ENCODE assay signal across 9 mouse cellular contexts in genomic region chr7:63319594-63319993, GRCm38 (mm10).
DNase-seq lines count a peak whose midpoint lies in the region; ATAC-seq lines count a peak whose summit lies in the region.
"Had no signal": no experiment of that assay in that cellular context is flagged by ENCODE, and none has a peak within 500 bp of the region (broad histone marks: within the 10 kb centered on the region; RNA-seq: fewer than 3 reads in every experiment).

No protein-coding gene starts in this region.

- peak; percentile 62 for DNase-seq in hindbrain, embryonic 10.5 days (ENCODE audit: low spot score)
- DNase-seq in adrenal gland, postnatal 14 days: peak; percentile 58
- DNase-seq in embryo, embryonic 9.5 days (ENCODE audit: extremely low spot score): peak; percentile 64
- peak; percentile 10 for DNase-seq in induced T-regulatory cell, adult 2 months (ENCODE audit: low read depth)
- DNase-seq in limb, embryonic 10.5 days (ENCODE audit: low spot score): peak; percentile 68

- no peak overlapping the region for H3K4me3 ChIP-seq in hindbrain, embryonic 10.5 days
- H3K4me3 ChIP-seq in hindbrain, embryonic 13.5 days: no peak overlapping the region
- no peak overlapping the region for H3K4me3 ChIP-seq in limb, embryonic 10.5 days
- no peak overlapping the region for H3K4me3 ChIP-seq in neural tube, embryonic 14.5 days (ENCODE audit: low read depth, low read length)
- H3K4me3 ChIP-seq: limb, embryonic 15.5 days had no signal

- WGBS in hindbrain, embryonic 10.5 days: 0% methylated on average over 2 of the region's 2 CpGs
- 2% methylated on average over 2 of the region's 2 CpGs for WGBS in hindbrain, embryonic 13.5 days
- WGBS in limb, embryonic 10.5 days: 2% methylated on average over 2 of the region's 2 CpGs
- WGBS in neural tube, embryonic 14.5 days: 0% methylated on average over 2 of the region's 2 CpGs

- no peak overlapping the region for H3K9ac ChIP-seq in hindbrain, embryonic 13.5 days
- no peak overlapping the region for H3K9ac ChIP-seq in neural tube, embryonic 14.5 days (replicated peaks; ENCODE audit: low read depth, low read length)
- H3K9ac ChIP-seq: limb, embryonic 15.5 days had no signal

- H3K27me3 ChIP-seq in hindbrain, embryonic 10.5 days (ENCODE audit: insufficient read depth, poor library complexity, severe bottlenecking): no peaks in the 10 kb centered on the region
- H3K27me3 ChIP-seq in hindbrain, embryonic 13.5 days: no peaks in the 10 kb centered on the region
- H3K27me3 ChIP-seq in limb, embryonic 10.5 days (ENCODE audit: low read depth, poor library complexity, severe bottlenecking): no peaks in the 10 kb centered on the region
- H3K27me3 ChIP-seq in neural tube, embryonic 14.5 days (ENCODE audit: control insufficient read depth, insufficient read depth, low read length): no peaks in the 10 kb centered on the region
- H3K27me3 ChIP-seq: limb, embryonic 15.5 days had no signal

- H3K4me1 ChIP-seq in hindbrain, embryonic 10.5 days (replicated peaks): no peaks in the 10 kb centered on the region
- no peaks in the 10 kb centered on the region for H3K4me1 ChIP-seq in hindbrain, embryonic 13.5 days (replicated peaks)
- no peaks in the 10 kb centered on the region for H3K4me1 ChIP-seq in limb, embryonic 10.5 days
- no peaks in the 10 kb centered on the region for H3K4me1 ChIP-seq in neural tube, embryonic 14.5 days (ENCODE audit: control insufficient read depth, insufficient read depth, low read length)
- H3K4me1 ChIP-seq: limb, embryonic 15.5 days had no signal

- no peak for ATAC-seq in hindbrain, embryonic 13.5 days (ENCODE audit: low FRiP score)
- ATAC-seq in neural tube, embryonic 14.5 days (ENCODE audit: low read depth): peak; percentile 39; the same call in 1 of the 2 replicates
- ATAC-seq in inflammation-experienced regulatory T-cells, adult 6 months: no peak

- no peaks in the 10 kb centered on the region for H3K9me3 ChIP-seq in hindbrain, embryonic 10.5 days
- no peaks in the 10 kb centered on the region for H3K9me3 ChIP-seq in hindbrain, embryonic 13.5 days
- H3K9me3 ChIP-seq in limb, embryonic 10.5 days (replicated peaks): no peaks in the 10 kb centered on the region
- no peaks in the 10 kb centered on the region for H3K9me3 ChIP-seq in neural tube, embryonic 14.5 days (ENCODE audit: control insufficient read depth, low read length)
- H3K9me3 ChIP-seq: limb, embryonic 15.5 days had no signal

- no peaks in the 10 kb centered on the region for H3K36me3 ChIP-seq in hindbrain, embryonic 10.5 days
- no peaks in the 10 kb centered on the region for H3K36me3 ChIP-seq in hindbrain, embryonic 13.5 days
- H3K36me3 ChIP-seq in limb, embryonic 10.5 days: no peaks in the 10 kb centered on the region
- H3K36me3 ChIP-seq in neural tube, embryonic 14.5 days (ENCODE audit: control insufficient read depth, insufficient read depth, low read length): no peaks in the 10 kb centered on the region
- H3K36me3 ChIP-seq: limb, embryonic 15.5 days had no signal

- H3K27ac ChIP-seq in hindbrain, embryonic 10.5 days: no peak overlapping the region
- H3K27ac ChIP-seq in hindbrain, embryonic 13.5 days: no peak overlapping the region
- no peak overlapping the region for H3K27ac ChIP-seq in limb, embryonic 10.5 days
- H3K27ac ChIP-seq in neural tube, embryonic 14.5 days (ENCODE audit: low read depth, low read length): no peak overlapping the region
- H3K27ac ChIP-seq: limb, embryonic 15.5 days had no signal

- no peak overlapping the region for H3K4me2 ChIP-seq in hindbrain, embryonic 13.5 days
- no peak overlapping the region for H3K4me2 ChIP-seq in neural tube, embryonic 14.5 days (ENCODE audit: low read depth, low read length)
- H3K4me2 ChIP-seq: limb, embryonic 15.5 days had no signal

Comparison
In these comparisons a context has a peak if more than half of its experiments do, and no peak if none do; other contexts are left out.
1. DNase-seq: peak in every context shown above with its lines; median percentile 68 in limb, embryonic 10.5 days; 64 in embryo, embryonic 9.5 days; 62 in hindbrain, embryonic 10.5 days; 58 in adrenal gland, postnatal 14 days; 10 in induced T-regulatory cell, adult 2 months.